Mouse (Mus musculus): ENCODE data around the gene H2-Ob. TPM values are rescaled to one million over a fixed set of nuclear protein-coding genes. Genes with fewer than 3 reads are reported as not detected.
A peak's percentile ranks its signal among the peaks of the same experiment; 100 is the strongest.
"Not testable (repeated sequence)": the region's sequence is repeated elsewhere in the genome, so short reads cannot be mapped to it uniquely, and the experiment has no call there.

Gene H2-Ob
- polyA plus RNA-seq, 1 experiment, result 334 TPM

- H3K36me3 ChIP-seq (ENCODE audit: control insufficient read depth, insufficient read depth, low read length), result no peaks in the 10 kb centered on the region
- H3K27me3 ChIP-seq (ENCODE audit: control insufficient read depth, insufficient read depth, low read length), result no peaks in the 10 kb centered on the region
- 98% methylated on average over 3 of the region's 3 CpGs for WGBS
- no peak overlapping the region for H3K27ac ChIP-seq (ENCODE audit: insufficient read depth, low read length)
- no peak for TF ChIP-seq CTCF (IDR thresholded peaks at IDR 0.05; ENCODE audit: extremely low read depth, insufficient read depth, insufficient read length, insufficient replicate concordance)
- TF ChIP-seq POLR2A (IDR thresholded peaks at IDR 0.05; ENCODE audit: low read depth, low read length), result no peak
- H3K4me1 ChIP-seq (ENCODE audit: control insufficient read depth, insufficient read depth, insufficient read length), result no peaks in the 10 kb centered on the region
- no peak overlapping the region for H3K4me3 ChIP-seq (ENCODE audit: extremely low read depth, insufficient read depth, insufficient read length)
- DNase-seq (ENCODE audit: low read depth in 1 of 2, low spot score in 2 of 2), result peak in 1 of 2 experiments; percentile 1
Measured at GRCm38 (mm10) chr17:34224816-34225215, 13.9 kb upstream of the H2-Ob start.

DNA sequence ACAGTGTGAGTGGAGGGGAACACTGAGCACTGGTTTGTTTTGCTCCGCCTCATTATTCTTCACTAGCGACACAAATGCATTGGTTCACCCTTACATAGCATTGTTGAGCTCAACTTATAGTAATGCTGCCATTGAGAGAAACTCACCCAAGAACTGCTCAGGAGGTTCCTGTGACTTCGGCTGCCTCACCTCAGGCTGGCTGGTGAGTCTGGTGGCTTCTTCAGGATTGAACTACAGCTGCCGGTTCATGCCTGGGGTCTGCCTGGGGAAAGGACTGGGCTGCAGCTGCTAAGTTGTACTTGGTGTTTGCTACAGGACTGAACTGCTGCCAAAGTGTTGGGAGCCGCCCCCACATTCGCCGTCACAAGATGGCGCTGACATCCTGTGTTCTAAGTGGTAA, 13.3 kb upstream of the H2-Ob start:
- TF ChIP-seq POLR2A (IDR thresholded peaks at IDR 0.05; ENCODE audit: low read depth, low read length) (no peak), CTCF (IDR thresholded peaks at IDR 0.05; ENCODE audit: extremely low read depth, insufficient read depth, insufficient read length, insufficient replicate concordance) (no peak)
- Histone ChIP-seq H3K27ac (ENCODE audit: insufficient read depth, low read length) (no peak overlapping the region), H3K4me3 (ENCODE audit: extremely low read depth, insufficient read depth, insufficient read length) (no peak overlapping the region), H3K27me3 (ENCODE audit: control insufficient read depth, insufficient read depth, low read length) (no peaks in the 10 kb centered on the region), H3K4me1 (ENCODE audit: control insufficient read depth, insufficient read depth, insufficient read length) (no peaks in the 10 kb centered on the region), H3K36me3 (ENCODE audit: control insufficient read depth, insufficient read depth, low read length) (no peaks in the 10 kb centered on the region)
- WGBS, result 96% methylated on average over 8 of the region's 8 CpGs
- DNase-seq (ENCODE audit: low read depth in 1 of 2, low spot score in 2 of 2), result peak in 1 of 2 experiments; percentile 1

DNA sequence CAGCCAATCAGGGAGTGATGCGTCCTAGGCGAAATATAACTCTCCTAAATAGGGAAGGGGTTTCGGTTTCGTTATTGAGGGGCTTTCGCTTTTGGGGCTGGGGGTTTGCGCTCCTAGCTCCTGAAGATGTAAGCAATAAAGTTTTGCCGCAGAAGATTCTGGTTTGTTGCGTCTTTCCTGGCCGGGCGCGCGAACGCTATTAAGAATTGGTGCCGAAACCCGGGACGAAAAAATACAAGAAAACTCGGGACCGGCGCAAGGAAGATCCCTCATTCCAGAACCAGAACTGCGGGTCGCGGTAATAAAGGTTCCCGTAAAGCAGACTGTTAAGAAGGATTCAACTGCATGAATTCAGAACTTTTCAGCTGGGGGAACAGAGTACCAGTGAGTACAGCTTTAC, 12.8 kb upstream of the H2-Ob start:
- H3K27me3 ChIP-seq (ENCODE audit: control insufficient read depth, insufficient read depth, low read length); H3K4me1 ChIP-seq (ENCODE audit: control insufficient read depth, insufficient read depth, insufficient read length); H3K36me3 ChIP-seq (ENCODE audit: control insufficient read depth, insufficient read depth, low read length); H3K27ac ChIP-seq (ENCODE audit: insufficient read depth, low read length); H3K4me3 ChIP-seq (ENCODE audit: extremely low read depth, insufficient read depth, insufficient read length): not testable (repeated sequence)
- 97% methylated on average over 17 of the region's 23 CpGs for WGBS
- DNase-seq (ENCODE audit: low read depth in 1 of 2, low spot score in 2 of 2), result peak in 1 of 2 experiments; percentile 19

- H3K36me3 ChIP-seq (ENCODE audit: control insufficient read depth, insufficient read depth, low read length); H3K4me3 ChIP-seq (ENCODE audit: extremely low read depth, insufficient read depth, insufficient read length); H3K27ac ChIP-seq (ENCODE audit: insufficient read depth, low read length); H3K4me1 ChIP-seq (ENCODE audit: control insufficient read depth, insufficient read depth, insufficient read length); H3K27me3 ChIP-seq (ENCODE audit: control insufficient read depth, insufficient read depth, low read length): not testable (repeated sequence)
- WGBS, result 94% methylated on average over 9 of the region's 9 CpGs
- DNase-seq (ENCODE audit: low read depth in 1 of 2, low spot score in 2 of 2), result peak in 1 of 2 experiments; percentile 2
Measured at GRCm38 (mm10) chr17:34230971-34231370, 7.7 kb upstream of the H2-Ob start.

- not testable (repeated sequence) for H3K4me1 ChIP-seq (ENCODE audit: control insufficient read depth, insufficient read depth, insufficient read length); H3K27ac ChIP-seq (ENCODE audit: insufficient read depth, low read length); H3K4me3 ChIP-seq (ENCODE audit: extremely low read depth, insufficient read depth, insufficient read length); H3K36me3 ChIP-seq (ENCODE audit: control insufficient read depth, insufficient read depth, low read length); H3K27me3 ChIP-seq (ENCODE audit: control insufficient read depth, insufficient read depth, low read length)
- DNase-seq (ENCODE audit: low read depth in 1 of 2, low spot score in 2 of 2), result peak in 1 of 2 experiments; percentile 0
- 91% methylated on average over 7 of the region's 7 CpGs for WGBS
Measured at GRCm38 (mm10) chr17:34232021-34232420, 6.7 kb upstream of the H2-Ob start.

- no peak overlapping the region for H3K4me3 ChIP-seq (ENCODE audit: extremely low read depth, insufficient read depth, insufficient read length)
Measured at GRCm38 (mm10) chr17:34234926-34235325, 3.8 kb upstream of the H2-Ob start.

GRCm38 (mm10) chr17:34236691-34237090, 2.0 kb upstream of the H2-Ob start:
- DNase-seq (ENCODE audit: low read depth in 1 of 2, low spot score in 2 of 2), result no peak
- Histone ChIP-seq H3K27me3 (ENCODE audit: control insufficient read depth, insufficient read depth, low read length) (no peaks in the 10 kb centered on the region), H3K36me3 (ENCODE audit: control insufficient read depth, insufficient read depth, low read length) (peaks cover 5% of the 10 kb centered on the region; the same call in 1 of the 2 replicates), H3K27ac (ENCODE audit: insufficient read depth, low read length) (no peak overlapping the region), H3K4me3 (ENCODE audit: extremely low read depth, insufficient read depth, insufficient read length) (no peak overlapping the region), H3K4me1 (ENCODE audit: control insufficient read depth, insufficient read depth, insufficient read length) (peaks cover 4% of the 10 kb centered on the region; the same call in 1 of the 2 replicates)
- 91% methylated on average over 5 of the region's 5 CpGs for WGBS
- TF ChIP-seq CTCF (IDR thresholded peaks at IDR 0.05; ENCODE audit: extremely low read depth, insufficient read depth, insufficient read length, insufficient replicate concordance) (no peak), POLR2A (IDR thresholded peaks at IDR 0.05; ENCODE audit: low read depth, low read length) (no peak)

More at GRCm38 (mm10) chr17:34234926-34235325, 3.8 kb upstream of the H2-Ob start:
- Histone ChIP-seq H3K36me3 (ENCODE audit: control insufficient read depth, insufficient read depth, low read length) (no peaks in the 10 kb centered on the region), H3K4me1 (ENCODE audit: control insufficient read depth, insufficient read depth, insufficient read length) (peaks cover 2% of the 10 kb centered on the region; the same call in 1 of the 2 replicates), H3K27me3 (ENCODE audit: control insufficient read depth, insufficient read depth, low read length) (no peaks in the 10 kb centered on the region), H3K27ac (ENCODE audit: insufficient read depth, low read length) (peak overlapping the region; percentile 27; the same call in 1 of the 2 replicates)
- TF ChIP-seq POLR2A (IDR thresholded peaks at IDR 0.05; ENCODE audit: low read depth, low read length) (no peak), CTCF (IDR thresholded peaks at IDR 0.05; ENCODE audit: extremely low read depth, insufficient read depth, insufficient read length, insufficient replicate concordance) (peak; percentile 89; the same call in 1 of the 2 replicates)
- under 1% methylated on average over 9 of the region's 9 CpGs for WGBS
- DNase-seq (ENCODE audit: low read depth in 1 of 2, low spot score in 2 of 2), result peak; percentile 90
